Mouse (Mus musculus): ENCODE measurements at regions not wholly inside any gene's neighbourhood (a gene's known extent, or its start where the extent isn't known, plus 50 kb on each side); places are given as distances from the start of the nearest gene placed in this dataset.

DNA sequence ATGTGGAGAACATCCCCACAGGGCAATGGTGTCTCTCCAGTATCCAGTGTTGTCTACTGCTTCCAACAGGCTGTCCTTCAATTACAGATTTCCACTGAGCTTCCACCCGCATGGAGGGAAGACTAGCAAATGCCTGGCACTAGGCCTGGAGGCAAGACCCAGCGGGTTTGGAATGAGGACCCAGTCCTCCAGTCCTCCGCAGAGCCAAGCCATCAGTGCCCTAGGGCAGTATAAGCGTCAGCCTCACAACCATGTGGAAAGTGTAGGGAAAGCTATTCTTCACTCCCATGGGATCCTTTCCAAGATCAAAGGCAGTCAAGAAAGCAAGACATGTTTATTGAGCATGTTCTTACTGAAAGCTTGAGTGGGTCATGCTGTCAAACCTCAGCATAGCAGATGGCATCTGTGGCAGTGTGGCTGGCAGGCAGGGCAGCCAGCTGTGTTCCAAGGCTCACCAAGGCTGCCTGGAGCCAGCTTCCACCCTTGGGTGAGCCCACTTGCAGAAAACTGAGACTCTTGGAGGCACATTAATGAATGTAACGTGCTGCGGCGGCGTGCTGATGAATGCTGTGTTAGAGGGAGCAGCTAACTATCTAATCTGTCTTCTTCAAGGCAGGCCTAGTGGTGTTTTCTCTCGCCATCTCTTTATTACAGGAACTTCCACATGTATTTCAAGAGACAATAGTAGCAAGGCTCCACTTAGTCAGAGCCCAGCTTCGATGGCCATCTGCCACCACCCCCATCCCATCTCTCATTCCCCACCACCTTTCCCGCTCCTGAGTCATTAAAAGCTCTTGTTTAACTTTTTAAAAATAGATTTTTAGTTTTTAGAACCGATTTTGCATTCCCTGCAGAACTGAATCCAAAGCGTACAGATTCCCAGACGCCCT lies 109.3 kb upstream of the Rybp start:
- DNase-seq (ENCODE audit: extremely low spot score, low spot score) = no peak

DNA sequence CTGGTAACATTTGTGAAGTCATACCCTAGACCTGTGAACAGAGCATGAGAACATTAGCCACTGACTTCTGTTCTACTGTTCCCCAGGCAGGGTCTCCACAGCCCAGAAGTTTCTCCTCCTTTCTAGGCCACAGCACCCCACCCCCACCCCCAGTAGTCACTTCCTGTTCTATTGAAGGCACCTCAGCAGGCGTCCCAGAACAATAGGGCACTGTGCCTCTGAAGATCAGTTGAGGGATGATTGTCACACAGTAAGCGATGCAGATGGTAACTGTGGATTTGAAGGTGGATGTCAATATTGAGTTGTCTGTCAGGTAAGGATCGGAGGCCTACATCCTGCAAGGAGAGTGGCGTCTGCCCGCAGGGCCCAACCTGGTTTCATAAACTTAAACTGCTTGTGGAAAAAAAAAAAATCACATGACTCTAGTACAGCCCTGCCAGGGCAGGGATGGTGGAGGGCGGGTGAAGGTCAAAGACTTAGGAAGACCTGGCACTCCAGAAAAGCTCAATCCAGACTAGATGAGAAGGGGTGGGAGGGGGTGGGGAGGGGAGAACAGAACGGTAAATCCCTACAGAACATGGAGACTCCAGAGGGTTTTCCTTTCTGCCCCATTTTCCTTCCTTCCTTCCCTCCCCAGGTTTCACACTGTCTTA lies 103.1 kb upstream of the Rybp start:
- DNase-seq (ENCODE audit: extremely low spot score, low spot score) = no peak

DNA sequence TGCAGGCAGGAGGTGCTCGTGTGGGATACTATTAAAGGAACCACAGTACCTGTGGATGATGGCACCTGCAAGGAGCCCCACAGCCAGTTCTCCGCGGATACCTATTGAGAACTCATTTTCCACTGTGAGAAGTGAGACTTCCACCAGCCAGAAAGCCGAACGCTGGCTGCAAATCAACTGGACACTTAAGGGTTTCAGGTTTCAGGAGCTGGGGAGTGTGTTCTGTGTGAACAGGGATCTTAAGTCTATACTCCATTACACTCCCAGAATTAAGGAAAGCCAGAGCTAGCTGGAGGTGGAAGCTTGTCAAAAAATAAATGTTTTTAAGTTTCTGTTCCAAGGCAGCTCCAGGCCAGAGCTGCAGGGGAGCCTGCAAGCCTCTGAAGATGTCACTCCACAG lies 99.8 kb upstream of the Rybp start:
- no peak for DNase-seq (ENCODE audit: extremely low spot score, low spot score)

DNA sequence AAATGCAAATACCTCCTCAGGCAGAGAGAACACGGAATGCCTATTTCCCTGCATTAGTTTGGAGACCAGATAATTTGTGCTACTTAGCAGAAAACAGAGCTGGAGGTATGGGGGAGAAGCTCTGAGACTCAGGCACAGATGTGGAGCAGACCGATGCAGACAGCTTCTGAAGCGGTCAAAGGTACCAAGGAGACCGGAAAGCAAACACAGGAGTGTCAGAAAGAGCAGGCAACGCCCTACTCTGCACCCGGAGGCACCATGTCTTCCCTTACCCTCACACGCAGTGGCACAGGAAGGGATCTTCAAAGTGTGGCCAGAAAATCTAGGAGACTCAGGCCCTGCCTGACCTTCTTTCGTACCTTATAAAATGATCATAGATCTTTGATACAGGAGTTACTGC lies 98.4 kb upstream of the Rybp start:
- DNase-seq (ENCODE audit: extremely low spot score, low spot score) = no peak

DNA sequence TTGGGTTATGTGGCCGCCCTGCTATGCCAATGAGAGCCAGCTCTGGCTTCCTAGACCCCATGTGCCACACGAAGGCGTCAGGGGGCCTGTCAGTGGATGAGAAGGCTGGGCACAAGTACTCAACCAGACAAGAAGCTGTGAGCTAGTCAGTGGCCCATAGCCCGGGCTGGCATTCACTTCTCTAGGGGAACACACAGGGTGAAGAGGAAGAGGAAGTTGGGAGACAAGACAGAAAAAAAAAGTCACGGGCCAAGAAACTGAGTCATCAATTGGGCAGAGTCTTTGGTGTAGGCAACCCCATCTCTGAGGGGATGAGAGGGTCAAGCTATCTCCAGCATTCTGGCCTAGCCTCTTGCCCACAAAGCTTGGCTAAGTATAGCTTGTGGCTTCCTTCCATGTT lies 93.8 kb upstream of the Rybp start:
- no peak for DNase-seq (ENCODE audit: extremely low spot score, low spot score)

DNA sequence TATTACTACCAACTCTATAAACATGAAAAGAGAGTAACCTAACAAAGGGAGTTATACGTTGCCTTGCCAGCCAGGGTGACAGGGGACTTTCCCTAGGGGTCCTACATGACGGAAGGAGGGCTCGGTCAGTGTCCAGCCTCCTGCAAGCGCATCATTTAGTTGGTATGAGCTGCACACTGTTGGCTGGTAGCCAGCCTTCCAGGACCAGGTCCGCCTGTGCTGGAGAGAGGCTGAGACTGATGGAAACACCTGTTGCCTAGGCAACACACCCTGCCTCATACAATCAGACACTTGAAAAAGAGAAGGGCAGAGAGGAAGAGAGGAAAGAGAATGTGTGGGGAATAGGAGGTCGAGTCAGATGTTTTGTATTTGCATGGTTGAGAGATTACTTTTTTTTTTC lies 93.3 kb upstream of the Rybp start:
- no peak for DNase-seq (ENCODE audit: extremely low spot score, low spot score)

DNA sequence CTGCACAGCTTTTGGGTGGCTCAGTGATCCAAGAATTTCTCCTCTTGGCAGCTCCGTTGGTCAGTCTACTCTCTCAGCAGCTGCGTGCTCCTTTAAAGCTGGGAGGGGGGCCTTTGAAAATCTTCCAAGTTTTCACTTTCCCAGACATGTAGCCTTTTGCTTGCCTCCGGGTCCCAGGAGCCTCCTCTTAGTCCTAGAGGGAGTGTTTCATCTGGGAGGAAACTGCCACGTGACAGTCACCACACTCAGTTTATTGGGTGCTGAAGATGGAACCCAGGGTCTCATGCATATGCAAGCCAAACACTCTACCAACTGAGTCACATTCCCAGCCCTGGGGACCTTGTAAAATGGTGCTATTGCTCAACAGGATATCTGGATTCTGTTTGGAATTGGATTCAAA lies 92.5 kb upstream of the Rybp start:
- DNase-seq (ENCODE audit: extremely low spot score, low spot score) = no peak

DNA sequence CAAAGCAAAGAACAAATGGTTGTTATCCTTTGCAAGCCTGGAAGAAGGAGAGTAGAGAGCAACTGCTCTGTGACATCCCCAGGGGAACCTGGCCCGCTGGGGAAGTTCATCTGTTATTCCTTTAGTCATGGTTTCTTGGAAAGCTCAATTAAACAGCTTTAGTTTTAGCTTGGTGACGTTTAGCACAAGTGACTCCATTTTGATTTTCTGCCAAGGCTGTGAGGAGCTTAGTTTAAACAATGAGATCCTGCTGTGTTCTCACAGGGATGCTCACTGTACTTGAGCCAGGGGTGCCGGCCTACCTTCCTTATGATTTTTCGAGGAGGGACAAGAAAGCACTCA lies 91.2 kb upstream of the Rybp start:
- DNase-seq (ENCODE audit: extremely low spot score, low spot score) = no peak

DNA sequence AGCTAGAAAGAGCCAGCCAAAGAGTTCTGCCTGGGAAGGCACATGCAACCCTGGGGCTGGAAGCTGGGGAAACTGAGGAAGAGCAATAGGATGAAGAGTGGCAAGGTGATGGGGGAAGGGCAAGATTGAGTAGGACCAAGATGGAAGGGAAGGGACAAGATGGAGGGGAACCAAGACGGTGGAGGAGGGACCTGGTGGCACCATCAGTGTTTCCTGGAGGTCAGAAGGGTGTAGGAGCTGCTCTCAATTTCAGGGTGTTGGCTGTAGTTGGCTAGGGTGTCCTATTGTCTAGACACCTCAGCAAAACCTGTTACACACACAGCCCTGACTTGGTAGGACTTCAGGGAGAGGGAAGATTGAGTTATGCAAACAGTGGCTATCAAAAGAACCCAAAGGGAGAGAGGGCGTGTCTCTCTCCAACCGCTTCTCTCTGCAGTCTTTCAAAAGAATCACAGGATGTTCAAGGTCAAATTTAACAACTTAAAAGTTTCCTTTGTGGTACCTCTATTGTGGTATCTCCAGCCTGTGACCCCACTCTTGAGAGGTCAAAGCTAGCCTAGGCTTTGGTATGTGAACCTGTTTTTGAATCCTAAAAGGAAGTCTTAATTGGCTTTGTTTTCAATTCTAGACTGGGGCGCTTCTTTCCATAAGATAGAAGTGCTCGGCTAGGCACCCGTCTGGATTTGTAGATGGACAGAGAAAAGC lies 90.7 kb upstream of the Rybp start:
- DNase-seq (ENCODE audit: extremely low spot score, low spot score) = no peak

DNA sequence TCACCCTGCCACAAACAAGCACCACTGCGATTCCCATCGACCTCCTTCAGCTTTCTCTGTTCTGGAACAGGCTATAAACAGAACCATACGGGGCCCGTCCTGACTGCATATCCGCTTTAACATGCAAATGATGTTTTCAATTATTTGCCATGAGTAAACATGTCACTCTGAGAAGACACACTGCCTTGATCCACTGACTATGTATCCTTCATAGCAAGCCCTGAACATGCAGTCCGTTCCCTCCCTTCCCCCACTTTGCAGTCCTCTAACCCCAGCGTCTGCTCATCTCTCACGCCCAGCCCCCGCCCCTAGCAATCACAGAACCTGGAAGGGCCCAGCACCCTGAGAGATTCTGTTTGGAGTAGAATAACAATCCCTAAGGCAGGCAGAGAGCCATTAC lies 89.4 kb upstream of the Rybp start:
- no peak for DNase-seq (ENCODE audit: extremely low spot score, low spot score)

DNA sequence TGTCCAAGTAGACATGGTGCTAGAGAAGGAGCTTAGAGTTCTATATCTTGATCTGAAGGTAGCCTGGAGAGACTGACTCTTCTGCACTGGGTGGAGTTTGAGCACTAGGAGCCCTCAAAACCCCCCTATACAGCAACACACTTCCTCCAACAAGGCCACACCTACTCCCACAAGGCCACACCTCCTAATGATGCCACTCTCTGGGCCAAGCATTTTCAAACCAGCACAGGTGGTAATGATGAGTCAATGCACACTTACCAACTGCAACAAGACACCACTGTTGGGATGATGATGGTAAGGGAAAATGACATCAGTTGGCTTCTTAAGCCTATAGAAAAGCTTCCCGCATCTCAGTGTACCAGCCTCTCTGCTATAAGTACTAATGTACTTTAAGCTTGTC lies 83.5 kb upstream of the Rybp start:
- no peak for DNase-seq (ENCODE audit: extremely low spot score, low spot score)

DNA sequence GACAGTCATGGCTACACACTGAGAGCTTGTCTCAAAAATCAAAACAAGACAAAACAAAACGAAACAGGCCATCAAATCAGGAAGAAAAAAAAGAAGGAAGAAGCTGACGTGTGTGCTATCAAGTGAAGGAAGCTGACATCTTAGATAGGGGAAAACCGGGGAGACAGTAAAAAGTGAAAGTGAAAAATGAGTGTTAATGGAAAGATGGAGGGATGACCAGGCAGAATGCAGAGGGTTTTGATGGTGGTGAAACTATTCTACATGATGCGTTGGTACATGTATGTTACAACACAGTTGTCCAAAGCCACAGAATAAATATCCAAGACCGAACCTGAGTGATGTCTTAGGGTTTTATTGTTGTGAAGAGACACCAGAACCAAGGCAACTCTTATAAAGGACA lies 83.1 kb upstream of the Rybp start:
- no peak for DNase-seq (ENCODE audit: extremely low spot score, low spot score)

DNA sequence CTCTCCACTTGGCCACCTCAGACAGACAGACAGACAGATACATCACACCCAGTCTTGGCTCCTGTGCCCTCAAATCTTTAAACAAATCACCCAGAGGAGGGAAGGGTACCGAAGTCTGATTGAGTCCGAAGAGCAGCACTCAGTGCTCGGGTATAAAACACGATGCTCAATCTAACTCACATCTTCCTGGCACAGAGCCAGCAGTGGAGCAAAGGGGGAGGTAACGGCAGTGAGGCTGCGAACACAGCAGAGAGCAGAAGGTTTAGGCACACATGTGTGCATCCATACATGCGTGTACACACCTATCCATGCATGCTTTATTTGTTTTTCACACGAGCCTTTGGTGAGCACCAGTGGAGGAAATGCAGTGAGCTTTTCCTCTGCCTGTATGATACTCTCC lies 78.9 kb upstream of the Rybp start:
- no peak for DNase-seq (ENCODE audit: extremely low spot score, low spot score)

DNA sequence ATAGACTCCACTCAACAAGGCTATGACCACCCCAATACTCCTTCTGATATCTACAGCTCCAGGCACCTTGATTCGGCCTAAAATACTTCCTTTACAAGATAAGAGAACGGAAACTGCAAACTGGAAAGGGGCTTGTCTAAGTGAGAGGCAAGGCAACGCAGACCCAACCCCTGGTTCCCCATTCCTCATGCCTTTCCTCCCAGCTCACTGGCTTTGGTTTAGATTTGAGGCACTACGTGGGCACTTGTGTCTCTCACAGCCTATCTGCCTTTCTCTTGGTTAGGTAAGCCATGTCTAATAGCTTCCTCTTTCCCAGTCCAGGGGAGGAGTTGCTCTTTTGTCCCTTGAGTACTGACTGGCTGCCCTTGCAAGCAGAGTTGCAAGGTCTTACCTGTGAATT lies 78.5 kb upstream of the Rybp start:
- no peak for DNase-seq (ENCODE audit: extremely low spot score, low spot score)

DNA sequence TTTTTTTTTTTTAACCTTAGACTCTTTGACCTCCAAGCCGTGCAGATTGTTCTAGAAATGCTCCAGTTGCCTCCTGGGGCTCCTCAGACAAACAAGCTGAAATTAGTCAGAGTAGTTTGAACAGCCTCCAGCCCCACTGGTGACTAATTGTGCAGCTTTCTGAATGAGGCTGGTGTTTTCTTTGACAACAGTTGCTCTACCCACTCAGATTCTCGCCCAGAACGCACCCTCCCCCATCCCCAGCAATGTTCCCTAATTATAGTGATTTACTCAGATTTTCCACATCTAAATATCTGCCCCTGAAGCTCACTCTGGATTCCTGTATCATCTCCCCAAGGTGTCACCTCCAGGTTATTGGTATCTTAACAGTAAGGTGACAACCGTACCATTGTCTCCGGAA lies 76.4 kb upstream of the Rybp start:
- no peak for DNase-seq (ENCODE audit: extremely low spot score, low spot score)

DNA sequence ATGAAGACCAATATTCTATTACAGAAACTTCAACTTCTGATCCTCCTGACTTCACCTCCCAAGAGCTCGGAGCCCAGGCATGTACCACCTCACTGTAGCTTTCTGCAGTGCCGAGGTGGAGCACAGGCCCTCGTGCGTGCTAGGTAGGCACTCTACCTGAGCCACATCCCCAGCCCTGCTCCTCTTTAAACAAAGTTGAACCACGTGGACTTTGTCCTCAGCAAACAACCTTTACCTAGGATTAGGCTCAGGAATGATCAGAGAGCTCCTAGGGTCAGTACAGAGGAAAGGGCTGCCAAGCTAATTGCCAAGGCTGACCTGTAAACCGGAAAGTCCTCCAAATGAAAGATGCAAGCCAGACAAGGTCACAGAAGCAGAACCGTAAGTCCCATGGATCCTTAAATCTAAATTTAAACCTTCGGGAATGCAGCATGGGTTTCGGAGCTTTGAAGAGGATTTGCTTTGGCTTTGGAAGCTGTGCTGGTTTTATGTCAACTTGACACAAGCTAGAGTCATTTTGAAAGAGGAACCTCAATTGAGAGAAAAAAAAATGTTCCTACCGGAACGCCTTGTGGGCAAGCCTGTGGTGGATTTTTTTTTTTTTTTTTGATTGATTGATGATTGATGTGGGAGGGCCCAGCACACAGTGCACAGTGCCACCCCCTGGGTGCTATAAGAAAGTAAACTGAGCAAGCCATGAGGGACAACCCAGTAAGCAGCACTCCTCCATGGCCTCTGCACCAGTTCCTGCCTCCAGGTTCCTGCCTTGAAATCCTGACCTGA lies 69.5 kb upstream of the Rybp start:
- DNase-seq (ENCODE audit: extremely low spot score, low spot score) = no peak

DNA sequence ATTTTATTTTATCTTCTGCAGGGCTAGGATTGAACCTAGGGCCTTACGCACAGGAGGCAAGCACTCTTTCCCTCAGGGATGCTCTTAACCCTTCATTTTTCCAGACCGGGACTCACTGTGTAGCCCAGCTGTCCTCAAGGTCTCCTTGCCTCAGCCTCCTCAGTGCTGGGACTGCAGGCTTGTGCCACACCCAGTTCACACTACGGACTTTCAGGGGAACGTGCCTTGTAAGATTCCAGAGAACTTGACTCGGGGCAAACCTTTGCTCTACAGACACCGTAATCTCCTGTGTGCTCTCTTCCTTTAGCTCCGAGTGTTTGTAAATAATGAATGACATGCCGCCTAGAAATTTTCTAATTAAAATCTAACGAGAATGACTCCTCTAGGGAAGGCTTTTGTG lies 68.6 kb upstream of the Rybp start:
- no peak for DNase-seq (ENCODE audit: extremely low spot score, low spot score)

DNA sequence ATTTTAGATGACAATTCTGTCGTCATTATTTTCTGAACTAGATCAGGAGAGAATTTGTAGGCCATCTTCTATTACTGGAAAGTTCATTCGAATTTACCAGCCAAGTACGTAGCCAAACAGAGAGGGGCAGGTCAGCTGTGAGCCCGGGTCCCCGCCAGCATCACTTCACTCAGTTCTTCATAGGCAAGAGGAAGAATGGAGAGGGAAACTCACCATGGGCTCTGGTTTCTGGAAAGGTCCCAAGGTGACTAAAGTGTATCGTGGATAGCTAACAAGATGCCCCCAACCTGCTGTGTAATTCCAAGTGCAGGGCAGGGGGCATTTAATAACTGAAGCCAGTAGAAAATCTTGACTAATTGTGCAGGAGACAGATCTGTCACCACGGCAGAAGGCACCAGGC lies 60.2 kb upstream of the Rybp start:
- DNase-seq (ENCODE audit: extremely low spot score, low spot score) = no peak

DNA sequence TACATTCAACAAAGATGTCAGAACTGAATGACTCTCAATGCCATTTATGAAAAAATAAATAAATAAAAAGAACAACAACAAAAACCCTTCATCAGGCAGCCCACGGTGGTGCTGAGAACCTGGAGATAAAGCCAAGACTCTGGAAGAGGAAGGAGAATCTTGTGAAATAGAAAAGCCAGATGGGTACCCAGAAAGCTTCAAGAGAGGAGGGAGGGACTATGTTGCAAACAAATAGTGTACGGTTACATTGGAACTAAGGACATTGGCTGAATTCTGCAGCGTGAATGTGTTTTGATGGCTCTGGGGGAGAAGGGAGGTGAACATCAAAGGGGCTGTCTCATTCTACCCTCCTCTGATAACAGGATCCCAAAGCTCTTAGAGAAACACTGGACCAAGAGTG lies 57.8 kb upstream of the Rybp start:
- no peak for DNase-seq (ENCODE audit: extremely low spot score, low spot score)

DNA sequence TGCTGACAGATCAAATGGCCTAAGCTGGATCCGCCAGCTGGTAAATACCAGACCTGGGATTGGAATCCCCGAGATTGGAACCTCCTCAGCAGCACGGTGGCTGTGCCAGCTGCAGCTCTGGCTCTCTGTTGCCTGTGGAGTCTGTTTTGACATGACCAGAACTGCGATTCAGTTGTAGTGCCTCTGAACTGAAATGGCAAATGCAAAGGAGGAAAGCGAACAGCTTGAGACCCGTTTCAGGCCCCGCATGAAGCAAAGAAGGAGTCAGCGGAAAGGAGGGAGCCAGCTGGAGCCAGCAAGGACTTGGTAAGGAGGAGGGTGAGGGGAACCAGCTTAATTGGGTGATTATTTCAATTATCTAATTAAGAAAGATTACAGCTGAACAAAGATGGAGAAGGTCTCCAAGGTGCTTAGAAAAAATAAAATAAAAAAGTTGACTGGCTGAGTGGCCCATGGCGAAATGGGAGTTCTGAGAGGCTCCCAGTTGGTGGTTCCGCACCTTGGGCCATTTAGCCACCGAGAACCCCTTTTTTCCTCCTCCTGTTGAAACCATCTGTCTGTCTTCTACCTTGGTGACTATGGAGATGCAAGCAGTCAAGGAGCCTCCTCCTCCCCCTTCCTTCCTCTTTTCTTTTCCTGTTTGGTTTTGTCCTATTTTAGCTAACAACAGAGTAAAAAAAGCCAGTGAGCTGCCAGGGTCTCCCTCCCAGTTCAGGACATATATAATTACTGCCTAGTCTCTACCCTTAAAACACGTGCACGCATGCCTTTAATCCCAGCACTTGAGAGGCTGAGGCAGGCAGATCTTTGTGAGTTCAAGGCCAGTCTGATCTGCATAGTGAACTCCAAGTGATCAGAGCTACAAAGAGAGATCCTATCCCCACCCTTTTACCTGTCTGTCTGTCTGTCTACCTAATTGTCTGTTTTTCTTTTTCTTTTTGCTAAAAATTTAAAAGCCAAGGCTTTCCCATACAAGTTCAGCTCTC lies 54.3 kb upstream of the Rybp start:
- no peak for DNase-seq (ENCODE audit: extremely low spot score, low spot score)

DNA sequence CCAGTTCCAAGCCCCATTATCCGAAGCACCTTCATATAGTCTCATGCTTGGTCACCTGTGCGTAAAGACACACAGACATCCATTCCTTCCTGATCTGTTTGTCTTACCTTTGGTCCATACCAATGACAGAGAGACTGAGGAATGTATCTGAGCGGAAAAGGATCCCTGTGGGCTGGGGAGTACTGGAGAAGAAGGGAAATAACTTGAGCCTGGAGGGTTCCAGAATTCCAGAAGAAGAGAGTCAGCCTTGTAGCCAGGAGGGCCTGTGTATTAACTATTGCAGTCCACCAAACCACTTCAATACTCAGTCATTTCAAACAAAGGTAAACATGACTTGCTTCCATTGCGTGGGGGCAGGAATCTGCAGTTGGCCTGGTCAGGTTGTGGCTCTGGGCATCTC lies 51.0 kb upstream of the Rybp start:
- no peak for DNase-seq (ENCODE audit: extremely low spot score, low spot score)
